Mouse (Mus musculus) kidney, adult 2 months (tissue): ENCODE measurements around the gene 1110051M20Rik. TPM values are rescaled to one million over a fixed set of nuclear protein-coding genes. Genes with fewer than 3 reads are reported as not detected.
A peak's percentile ranks its signal among the peaks of the same experiment; 100 is the strongest.

Source experiments
- DNase-seq: peaks from one replicate; pipeline ENCODE4 v3.0.0; 2021
- H3K27ac ChIP-seq: fragments of 200-500 bp; 2 replicates; pipeline ENCODE4 v1.5.1; 2012; ENCODE audit warnings: low read depth, low read length, control low read depth, inconsistent platforms; ENCODE audit not compliant: insufficient read depth
- H3K27me3 ChIP-seq: fragments of 200-500 bp; replicated peaks from 2 replicates; pipeline ENCODE4 v1.6.1; 2012; ENCODE audit warnings: mild to moderate bottlenecking, moderate library complexity, low read length, inconsistent platforms; ENCODE audit not compliant: control insufficient read depth, insufficient read depth
- H3K36me3 ChIP-seq: fragments of 200-500 bp; 2 replicates; pipeline ENCODE4 v1.6.1; 2012; ENCODE audit warnings: mild to moderate bottlenecking, moderate library complexity, low read length, inconsistent platforms; ENCODE audit not compliant: control insufficient read depth, insufficient read depth
- H3K4me1 ChIP-seq: fragments of 200-500 bp; 2 replicates; pipeline ENCODE4 v1.6.1; 2011; ENCODE audit warnings: low read length; ENCODE audit not compliant: control insufficient read depth, insufficient read depth
- H3K4me3 ChIP-seq: fragments of 200-500 bp; 2 replicates; pipeline ENCODE4 v1.5.1; 2011; ENCODE audit warnings: mild to moderate bottlenecking, low read depth, low read length, control low read depth; ENCODE audit not compliant: insufficient read depth
- CTCF ChIP-seq: fragments of 200-500 bp; conservative IDR thresholded peaks from 2 replicates; pipeline ENCODE4 v1.5.1; 2011; ENCODE audit warnings: low read depth, mild to moderate bottlenecking, control low read depth, low read length, moderate library complexity, mixed read lengths; ENCODE audit not compliant: insufficient read depth, insufficient read length
- POLR2A ChIP-seq: fragments of 200-500 bp; IDR thresholded peaks from one replicate; pipeline ENCODE4 v1.6.1; 2011; ENCODE audit warnings: low read depth, low read length, control low read depth
- WGBS: fragments of 180-500 bp; shearing (Covaris S2); methylation state at CpG from one replicate; pipeline ENCODE4 v1.1.7; 2018; 5-methylcytosine and 5-hydroxymethylcytosine counted together
- polyA plus RNA-seq: library from polyadenylated mRNA; depleted of rRNA; stranded (reverse); fragments of >200 nt; gene quantifications from 2 replicates; pipeline ENCODE4 v1.2.3, GENCODE M21; 2012

The 1110051M20Rik gene
- polyA plus RNA-seq, 1 experiment: 36.7 TPM

DNA sequence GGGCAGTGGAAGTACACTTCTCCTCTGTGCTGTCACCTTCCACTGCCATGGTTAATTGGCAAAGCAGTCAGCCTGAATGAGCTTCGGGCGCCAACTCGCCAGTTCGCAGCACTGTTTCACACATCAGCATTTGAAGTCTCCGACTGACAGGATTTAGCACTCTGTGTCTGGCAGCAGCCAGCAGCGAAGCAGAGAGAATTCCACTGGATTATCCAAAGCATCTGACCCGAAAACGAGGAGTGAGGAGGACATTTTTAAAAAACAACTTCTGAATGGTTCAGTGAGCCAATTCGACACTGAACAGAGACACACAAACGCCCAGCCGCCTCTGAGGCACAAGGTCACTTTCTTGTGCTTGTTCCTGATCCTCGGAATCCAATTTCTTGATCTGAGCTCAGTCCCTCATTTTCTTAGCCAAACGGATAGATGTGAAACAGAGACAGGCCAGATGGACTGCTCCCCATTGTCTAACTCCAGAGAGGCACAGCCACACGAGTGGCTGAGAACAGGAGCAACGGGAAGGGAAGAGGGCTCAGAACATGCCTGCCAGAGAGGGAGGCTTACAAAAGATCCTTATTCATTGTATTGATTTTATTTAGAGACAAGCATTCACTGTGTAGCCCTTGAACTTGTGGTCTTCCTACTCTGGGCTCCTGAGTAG is 119.6 kb downstream of the 1110051M20Rik start:
- no peak overlapping the region for H3K4me3 ChIP-seq
- peaks cover 7% of the 10 kb centered on the region for H3K4me1 ChIP-seq
- TF ChIP-seq CTCF (no peak), POLR2A (no peak)
- DNase-seq: peak; percentile 28
- no peaks in the 10 kb centered on the region for H3K36me3 ChIP-seq
- WGBS: 53% methylated on average over 15 of the region's 15 CpGs
- H3K27me3 ChIP-seq: no peaks in the 10 kb centered on the region
- H3K27ac ChIP-seq: no peak overlapping the region

DNA sequence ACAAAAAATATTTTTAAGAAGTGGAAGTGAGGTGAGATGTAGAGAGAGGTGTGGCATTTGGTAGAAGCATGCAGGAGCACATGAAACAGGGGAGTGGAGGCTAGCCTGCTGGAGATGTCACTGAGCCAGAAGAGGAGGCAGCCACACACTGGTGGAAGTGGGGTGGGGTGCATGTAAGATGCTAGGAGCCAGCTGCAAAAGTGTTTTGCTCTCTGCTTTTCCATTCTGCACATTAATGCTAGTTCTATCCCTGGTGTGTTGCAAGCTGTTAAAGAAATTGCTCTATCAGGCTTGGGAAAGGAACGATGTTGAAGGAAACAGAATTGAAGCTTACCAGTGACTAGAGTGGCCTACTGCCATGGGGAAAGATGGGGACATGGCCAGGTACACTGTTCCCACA is 120.2 kb downstream of the 1110051M20Rik start:
- no peak overlapping the region for H3K4me3 ChIP-seq
- H3K27ac ChIP-seq: no peak overlapping the region
- no peaks in the 10 kb centered on the region for H3K36me3 ChIP-seq
- peaks cover 7% of the 10 kb centered on the region for H3K4me1 ChIP-seq
- 67% methylated on average over 1 of the region's 1 CpGs for WGBS
- no peak for DNase-seq
- no peak for TF ChIP-seq POLR2A
- no peak for TF ChIP-seq CTCF
- H3K27me3 ChIP-seq: no peaks in the 10 kb centered on the region

DNA sequence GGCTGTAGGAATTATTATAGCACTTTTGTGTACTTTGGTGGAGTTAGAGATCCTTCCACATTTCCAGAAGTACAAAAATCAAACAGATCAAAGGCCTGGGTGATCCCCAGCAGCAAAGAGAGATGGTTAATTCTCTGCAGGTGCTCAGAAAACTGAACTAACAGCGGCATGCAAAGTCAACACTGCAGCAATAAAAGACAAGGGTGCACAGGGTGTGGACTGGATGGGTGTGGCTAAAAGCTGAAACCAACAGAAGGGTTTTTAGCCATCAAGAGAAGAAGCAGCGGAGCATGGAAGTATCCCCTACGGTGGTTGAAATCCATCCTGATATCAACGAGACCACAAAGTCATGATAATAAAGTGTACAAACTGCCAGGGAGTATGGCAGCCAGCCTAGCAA is 122.0 kb downstream of the 1110051M20Rik start:
- Histone ChIP-seq H3K27ac (no peak overlapping the region), H3K27me3 (no peaks in the 10 kb centered on the region), H3K36me3 (no peaks in the 10 kb centered on the region), H3K4me1 (no peaks in the 10 kb centered on the region), H3K4me3 (no peak overlapping the region)
- WGBS: 62% methylated on average over 4 of the region's 4 CpGs
- TF ChIP-seq POLR2A (no peak), CTCF (no peak)
- no peak for DNase-seq

DNA sequence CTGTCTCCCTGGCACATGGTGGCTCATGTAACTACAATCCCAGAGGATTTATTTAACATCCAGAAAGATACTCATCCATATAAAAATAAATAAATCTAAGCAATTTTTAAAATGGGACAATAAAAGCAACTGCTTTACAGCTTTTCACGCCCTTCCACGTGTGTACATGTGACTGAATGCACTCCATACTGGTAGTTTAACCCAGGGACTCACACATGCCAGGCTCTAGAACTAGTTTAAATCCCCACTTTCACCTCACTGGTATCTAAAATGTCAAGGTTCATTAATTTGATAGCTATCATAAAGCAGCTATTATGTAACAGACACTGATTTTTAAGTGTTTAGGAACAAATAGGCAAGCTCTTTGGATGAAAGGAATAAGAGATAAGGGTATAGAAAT is 122.6 kb downstream of the 1110051M20Rik start:
- Histone ChIP-seq H3K4me1 (no peaks in the 10 kb centered on the region), H3K27ac (no peak overlapping the region), H3K27me3 (no peaks in the 10 kb centered on the region), H3K4me3 (no peak overlapping the region), H3K36me3 (no peaks in the 10 kb centered on the region)
- 89% methylated on average over 2 of the region's 2 CpGs for WGBS
- no peak for DNase-seq
- TF ChIP-seq POLR2A (no peak), CTCF (no peak)

DNA sequence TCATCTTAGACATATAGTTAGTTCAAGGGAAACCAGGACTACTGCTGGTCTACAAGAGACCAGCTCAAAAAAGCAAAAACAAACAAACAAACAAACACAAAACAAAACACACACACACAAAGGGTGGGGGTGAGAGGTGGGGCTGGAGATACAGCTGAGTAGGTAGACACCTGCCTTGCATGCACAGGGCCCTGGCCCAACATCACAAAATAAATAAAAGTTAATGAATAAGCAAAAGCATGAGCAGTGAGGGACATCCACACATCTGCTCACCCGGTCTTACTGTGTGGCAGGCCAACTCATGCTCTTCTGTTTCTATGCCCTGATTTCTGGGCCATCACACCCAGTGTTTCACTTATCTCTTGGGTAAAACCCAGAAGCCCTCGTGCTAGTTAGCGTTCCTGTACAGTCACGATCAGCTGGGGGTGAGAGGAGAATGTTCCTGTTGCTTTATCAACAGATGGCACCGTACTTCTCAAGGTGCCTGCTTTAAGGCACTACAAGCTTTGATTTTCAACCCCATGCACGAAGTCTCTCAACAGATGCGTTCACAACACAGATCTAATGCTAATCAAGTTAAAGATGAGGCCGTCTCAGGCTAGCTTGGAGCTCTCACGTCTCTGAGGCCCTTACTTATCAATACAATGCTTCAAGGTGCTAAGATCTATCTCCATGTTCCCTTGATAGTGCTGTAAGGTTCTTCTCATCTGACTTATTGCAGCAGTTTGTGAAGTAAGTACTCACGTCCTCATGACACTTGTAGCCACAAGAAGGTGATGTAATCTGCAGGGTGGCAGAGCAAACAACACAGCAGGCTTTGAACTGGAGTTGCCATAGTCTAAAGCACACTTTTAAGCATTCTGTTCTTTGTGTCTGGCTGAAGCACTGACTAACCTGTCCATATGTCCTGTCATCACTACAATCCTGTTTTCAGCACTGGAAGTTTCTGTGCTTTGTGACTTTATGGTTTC is 123.7 kb downstream of the 1110051M20Rik start:
- DNase-seq: no peak
- H3K4me3 ChIP-seq: no peak overlapping the region
- no peaks in the 10 kb centered on the region for H3K4me1 ChIP-seq
- H3K27me3 ChIP-seq: no peaks in the 10 kb centered on the region
- no peak overlapping the region for H3K27ac ChIP-seq
- TF ChIP-seq CTCF (no peak), POLR2A (no peak)
- WGBS: 80% methylated on average over 10 of the region's 10 CpGs
- H3K36me3 ChIP-seq: no peaks in the 10 kb centered on the region

DNA sequence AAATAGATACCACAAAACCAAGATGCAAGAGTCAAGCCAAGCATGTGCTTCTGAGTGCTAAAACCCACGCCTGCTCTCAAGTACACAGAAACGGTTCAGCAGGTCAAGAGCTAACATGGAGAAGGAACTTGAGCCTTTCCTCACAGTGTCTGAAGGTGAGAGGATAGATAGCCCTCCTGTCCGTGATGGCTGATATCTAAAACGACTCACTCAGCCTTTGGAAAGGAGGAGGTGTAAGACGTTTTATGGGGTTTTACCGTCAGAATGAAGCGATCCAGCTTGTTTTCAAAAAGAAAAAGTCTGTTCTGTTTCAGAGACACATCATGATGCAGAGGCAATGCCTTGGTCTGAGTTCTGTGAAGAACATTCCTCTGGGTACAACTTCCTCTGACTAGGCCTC is 130.3 kb downstream of the 1110051M20Rik start:
- DNase-seq: no peak
- no peaks in the 10 kb centered on the region for H3K27me3 ChIP-seq
- 80% methylated on average over 7 of the region's 7 CpGs for WGBS
- TF ChIP-seq POLR2A: no peak
- no peak for TF ChIP-seq CTCF
- no peak overlapping the region for H3K27ac ChIP-seq
- no peaks in the 10 kb centered on the region for H3K4me1 ChIP-seq
- H3K4me3 ChIP-seq: no peak overlapping the region
- H3K36me3 ChIP-seq: no peaks in the 10 kb centered on the region
